Mouse (Mus musculus): ENCODE results near the gene Maml3. TPM values are rescaled to one million over a fixed set of nuclear protein-coding genes. Genes with fewer than 3 reads are reported as not detected.
A peak's percentile ranks its signal among the peaks of the same experiment; 100 is the strongest.

The Maml3 gene
- total and polyA plus RNA-seq, 3 experiments: 0.81 to 1.8 (median 0.98) TPM

GRCm38 (mm10) chr3:51662557-51662956, 442.3 kb downstream of the Maml3 start:
- dilution Hi-C loops (cut with MboI; ENCODE audit: extremely low pct_ligation_motif_present, extremely low pct_unique_long_range_greater_than_20kb, low sequenced_read_pairs): no loop called here

GRCm38 (mm10) chr3:51661880-51662550, 442.9 kb downstream of the Maml3 start:
- Histone ChIP-seq H3K27ac (ENCODE audit: insufficient read depth, low read depth) (peak overlapping the region; percentile 84), H3K27me3 (replicated peaks) (no peaks in the 10 kb centered on the region), H3K4me1 (ENCODE audit: control insufficient read depth in 1 of 2, insufficient read depth in 2 of 2) (peaks cover 13 to 50% of the 10 kb centered on the region in 2 experiments), H3K4me3 (replicated peaks in 1 of 3; ENCODE audit: low read depth in 2 of 3, low read length in 2 of 3, poor library complexity in 1 of 3) (peak overlapping the region; percentile 53 to 66 (median 65)), H3K36me3 (replicated peaks in 1 of 2; ENCODE audit: control insufficient read depth in 1 of 2, insufficient read depth in 1 of 2, low read length in 1 of 2) (peaks cover 3 to 25% of the 10 kb centered on the region in 2 experiments), H3K79me2 (replicated peaks; ENCODE audit: control insufficient read depth, extremely low read depth, insufficient read depth, poor library complexity, severe bottlenecking) (peaks cover 2% of the 10 kb centered on the region; the same call in 1 of the 2 replicates), H3K9me3 (replicated peaks; ENCODE audit: low read length) (no peaks in the 10 kb centered on the region), H3K4me2 (ENCODE audit: insufficient read depth, low read depth, poor library complexity, severe bottlenecking) (peak overlapping the region; percentile 95), H3K9ac (ENCODE audit: insufficient read depth, low read depth) (peak overlapping the region; percentile 82)
- DNase-seq (ENCODE audit: extremely low read depth): no peak
- TF ChIP-seq SIN3A (IDR thresholded peaks at IDR 0.05; ENCODE audit: low read length) (peak; percentile 50; the same call in 1 of the 2 replicates), MYC (IDR thresholded peaks at IDR 0.05; ENCODE audit: low read depth, low read length) (no peak; the same call in 1 of the 2 replicates), ZNF384 (IDR thresholded peaks at IDR 0.05; ENCODE audit: low read depth, low read length) (peak; percentile 53), MAX (IDR thresholded peaks at IDR 0.05; ENCODE audit: low read length) (peak; percentile 38; the same call in 1 of the 2 replicates), EP300 (IDR thresholded peaks at IDR 0.05; ENCODE audit: low read length) (peak; percentile 19; the same call in 1 of the 2 replicates), MXI1 (IDR thresholded peaks at IDR 0.05; ENCODE audit: low read depth, low read length) (peak; percentile 59; the same call in 1 of the 2 replicates), JUN (IDR thresholded peaks at IDR 0.05; ENCODE audit: insufficient read depth, low read depth, low read length) (peak; percentile 8; the same call in 1 of the 2 replicates), CHD2 (IDR thresholded peaks at IDR 0.05; ENCODE audit: low read length) (peak; percentile 36; the same call in 1 of the 2 replicates), BHLHE40 (IDR thresholded peaks at IDR 0.05; ENCODE audit: low read depth, low read length) (0 out of 2 replicates have a peak, but pooled peaks have one; percentile 4), CHD1 (IDR thresholded peaks at IDR 0.05; ENCODE audit: low read depth, low read length) (peak; percentile 89), SMC3 (IDR thresholded peaks at IDR 0.05; ENCODE audit: low read depth, low read length) (no peak), TCF12 (IDR thresholded peaks at IDR 0.05; ENCODE audit: low read depth, low read length) (peak; percentile 36; the same call in 1 of the 2 replicates), MAFK (IDR thresholded peaks at IDR 0.05; ENCODE audit: insufficient replicate concordance, low read length) (no peak)
- dilution Hi-C loops (cut with MboI; ENCODE audit: extremely low pct_ligation_motif_present, extremely low pct_unique_long_range_greater_than_20kb, low sequenced_read_pairs) (no loop called here), in situ Hi-C loops (cut with MboI; ENCODE audit: low pct_ligation_motif_present, low pct_unique_long_range_greater_than_20kb, low sequenced_read_pairs) (no loop called here)

More at GRCm38 (mm10) chr3:51662557-51662956, 442.3 kb downstream of the Maml3 start:
- H3K4me1 ChIP-seq (ENCODE audit: control insufficient read depth in 1 of 2, insufficient read depth in 2 of 2): peaks cover 13 to 53% of the 10 kb centered on the region in 2 experiments
- in situ Hi-C loops (cut with MboI; ENCODE audit: low pct_ligation_motif_present, low pct_unique_long_range_greater_than_20kb, low sequenced_read_pairs): no loop called here
- H3K4me3 ChIP-seq (replicated peaks in 1 of 3; ENCODE audit: low read depth in 2 of 3, low read length in 2 of 3, poor library complexity in 1 of 3): peak overlapping the region; percentile 53 to 66 (median 65)
- peaks cover 2% of the 10 kb centered on the region; the same call in 1 of the 2 replicates for H3K79me2 ChIP-seq (replicated peaks; ENCODE audit: control insufficient read depth, extremely low read depth, insufficient read depth, poor library complexity, severe bottlenecking)
- H3K4me2 ChIP-seq (ENCODE audit: insufficient read depth, low read depth, poor library complexity, severe bottlenecking): peak overlapping the region; percentile 95
- no peaks in the 10 kb centered on the region for H3K9me3 ChIP-seq (replicated peaks; ENCODE audit: low read length)
- H3K27me3 ChIP-seq (replicated peaks): no peaks in the 10 kb centered on the region
- H3K9ac ChIP-seq (ENCODE audit: insufficient read depth, low read depth): peak overlapping the region; percentile 82
- no peak for DNase-seq (ENCODE audit: extremely low read depth)
- peak overlapping the region; percentile 84 for H3K27ac ChIP-seq (ENCODE audit: insufficient read depth, low read depth)
- peaks cover 3 to 26% of the 10 kb centered on the region in 2 experiments for H3K36me3 ChIP-seq (replicated peaks in 1 of 2; ENCODE audit: control insufficient read depth in 1 of 2, insufficient read depth in 1 of 2, low read length in 1 of 2)
- TF ChIP-seq NELFE (IDR thresholded peaks at IDR 0.05; ENCODE audit: low read depth, low read length) (peak; percentile 40; the same call in 1 of the 2 replicates), TCF12 (IDR thresholded peaks at IDR 0.05; ENCODE audit: low read depth, low read length) (no peak), MAZ (IDR thresholded peaks at IDR 0.05; ENCODE audit: low read depth, low read length) (no peak), RCOR1 (conservative IDR thresholded peaks at IDR 0.05; ENCODE audit: low read depth, low read length) (no peak), ZNF384 (IDR thresholded peaks at IDR 0.05; ENCODE audit: low read depth, low read length) (0 out of 2 replicates have a peak, but pooled peaks have one; percentile 4), JUND (conservative IDR thresholded peaks at IDR 0.05; ENCODE audit: low read depth, low read length) (no peak), MXI1 (IDR thresholded peaks at IDR 0.05; ENCODE audit: low read depth, low read length) (no peak; the same call in 1 of the 2 replicates), SIN3A (IDR thresholded peaks at IDR 0.05; ENCODE audit: low read length) (no peak), MEF2A (IDR thresholded peaks at IDR 0.05; ENCODE audit: borderline replicate concordance, low read depth, low read length) (no peak), CHD2 (IDR thresholded peaks at IDR 0.05; ENCODE audit: low read length) (no peak), ELF1 (IDR thresholded peaks at IDR 0.05; ENCODE audit: low read depth, low read length) (peak; percentile 85), CTCF (conservative IDR thresholded peaks at IDR 0.05 in 1 of 2, IDR thresholded peaks at IDR 0.05 in 1 of 2; ENCODE audit: low read depth in 2 of 2, low read length in 2 of 2) (no peak), HCFC1 (IDR thresholded peaks at IDR 0.05; ENCODE audit: low read depth, low read length) (peak; percentile 66), KAT2A (IDR thresholded peaks at IDR 0.05; ENCODE audit: insufficient replicate concordance, low read length) (no peak), MAX (IDR thresholded peaks at IDR 0.05; ENCODE audit: low read length) (no peak), TBP (conservative IDR thresholded peaks at IDR 0.05; ENCODE audit: low read depth, low read length) (peak; percentile 81), POLR2AphosphoS2 (IDR thresholded peaks at IDR 0.05; ENCODE audit: low read depth, low read length) (no peak), EP300 (IDR thresholded peaks at IDR 0.05; ENCODE audit: low read length) (0 out of 2 replicates have a peak, but pooled peaks have one; percentile 3), NRF1 (IDR thresholded peaks at IDR 0.05; ENCODE audit: low read depth, low read length) (no peak), JUN (IDR thresholded peaks at IDR 0.05; ENCODE audit: insufficient read depth, low read depth, low read length) (0 out of 2 replicates have a peak, but pooled peaks have one; percentile 0), USF1 (IDR thresholded peaks at IDR 0.05; ENCODE audit: low read depth, low read length) (no peak), SMC3 (IDR thresholded peaks at IDR 0.05; ENCODE audit: low read depth, low read length) (no peak), ETS1 (conservative IDR thresholded peaks at IDR 0.05; ENCODE audit: low read depth, low read length) (no peak; the same call in 1 of the 2 replicates), RAD21 (IDR thresholded peaks at IDR 0.05; ENCODE audit: low read depth, low read length) (no peak), CHD1 (IDR thresholded peaks at IDR 0.05; ENCODE audit: low read depth, low read length) (peak; percentile 34; the same call in 1 of the 2 replicates), ZMIZ1 (IDR thresholded peaks at IDR 0.05; ENCODE audit: low read depth, low read length) (no peak), USF2 (conservative IDR thresholded peaks at IDR 0.05; ENCODE audit: low read depth, low read length) (no peak), IRF4 (IDR thresholded peaks at IDR 0.05; ENCODE audit: low read depth, low read length) (0 out of 2 replicates have a peak, but pooled peaks have one; percentile 37), GABPA (IDR thresholded peaks at IDR 0.05; ENCODE audit: insufficient replicate concordance, low read depth, low read length) (no peak), E2F4 (IDR thresholded peaks at IDR 0.05; ENCODE audit: insufficient replicate concordance, low read depth, low read length) (no peak), PAX5 (IDR thresholded peaks at IDR 0.05; ENCODE audit: low read length) (no peak), ZC3H11A (IDR thresholded peaks at IDR 0.05; ENCODE audit: low read depth, low read length) (no peak), UBTF (IDR thresholded peaks at IDR 0.05; ENCODE audit: low read depth, low read length) (no peak), POLR2A (IDR thresholded peaks at IDR 0.05; ENCODE audit: low read depth, low read length) (peak; percentile 38; the same call in 1 of the 2 replicates)

Measured in CH12.LX (cell line).